Mouse (Mus musculus) inflammation-experienced regulatory T-cells (primary cell): ENCODE measurements around the gene Klra7. TPM values are rescaled to one million over a fixed set of nuclear protein-coding genes. Genes with fewer than 3 reads are reported as not detected.

Experiments
- polyA plus RNA-seq, 2 experiments: library from polyadenylated mRNA; unstranded; fragments of 100-300 nt; shearing (Covaris generic); gene quantifications; one replicate each; pipeline ENCODE4 v1.2.1; 2017

Klra7 gene
- polyA plus RNA-seq, result under 1 TPM in 1 of 2 experiments, not detected in 1; 0.36 TPM

GRCm38 (mm10) chr6:130233222-130233621, at the start of gene Klra7:
Gene Klra7, minus strand, starts transcription at chr6:130233322.

GRCm38 (mm10) chr6:130281828-130282227, 48.7 kb upstream of the Klra7 start, which contains the start of gene Klra10:
Gene Klra10, minus strand, starts transcription at chr6:130281928.

GRCm38 (mm10) chr6:130193012-130193411, 40.1 kb downstream of the Klra7 start, which contains the start of gene Klra9:
Gene Klra9, minus strand, starts transcription at chr6:130193112.

Other genes with a start within 250 kb of the Klra7 start
- not detected for gene Klra6, start 206.4 kb downstream of the Klra7 start, polyA plus RNA-seq
- not detected for gene Klra4, start 166.1 kb downstream of the Klra7 start, polyA plus RNA-seq
- not detected for gene Klra8, start 103.4 kb downstream of the Klra7 start, polyA plus RNA-seq
- not detected for gene Klra9, start 40.2 kb downstream of the Klra7 start, polyA plus RNA-seq
- not detected for gene Klra10, start 48.6 kb upstream of the Klra7 start, polyA plus RNA-seq
- not detected for gene Klra3, start 104.3 kb upstream of the Klra7 start, polyA plus RNA-seq
- under 1 TPM in 1 of 2 experiments, not detected in 1; 0.49 TPM for gene Klra1, start 153.6 kb upstream of the Klra7 start, polyA plus RNA-seq